Comparison of ENCODE assay signal across 9 mouse cellular contexts in the genomic region with DNA sequence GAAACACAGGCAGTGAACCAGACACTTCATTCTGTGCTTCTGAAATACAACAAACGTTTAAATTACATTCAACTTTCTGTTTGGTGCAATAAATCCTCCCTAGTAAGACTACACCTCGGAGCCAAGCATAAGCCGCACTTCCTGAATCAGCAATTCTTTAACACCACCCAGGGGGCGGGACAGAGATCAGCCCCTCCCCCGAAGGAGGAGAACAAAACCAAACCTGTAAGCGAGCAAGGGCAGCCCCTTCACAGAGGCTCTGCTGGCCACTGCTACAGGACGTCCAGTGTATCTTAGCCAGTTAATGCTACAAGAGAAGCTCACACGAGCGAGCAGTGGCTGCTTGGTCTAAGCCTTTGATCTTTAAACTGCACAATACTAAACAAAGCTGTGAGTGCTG. TPM values are rescaled to one million over a fixed set of nuclear protein-coding genes. Genes with fewer than 3 reads are reported as not detected.
A peak's percentile ranks its signal among the peaks of the same experiment; 100 is the strongest.
DNase-seq lines count a peak whose midpoint lies in the region; ATAC-seq lines count a peak whose summit lies in the region.
"Had no signal": no experiment of that assay in that cellular context is flagged by ENCODE, and none has a peak within 500 bp of the region (broad histone marks: within the 10 kb centered on the region; RNA-seq: fewer than 3 reads in every experiment).

No protein-coding gene starts in this region.

- H3K4me2 ChIP-seq in embryonic facial prominence, embryonic 13.5 days, result peak overlapping the region; percentile 35

- H3K9ac ChIP-seq in embryonic facial prominence, embryonic 13.5 days, result peak overlapping the region; percentile 40; the same call in 1 of the 2 replicates

- intact Hi-C loops in heart, postnatal 36 days (cut with DNase I), result no loop called here

- no peaks in the 10 kb centered on the region for H3K27me3 ChIP-seq in embryonic facial prominence, embryonic 13.5 days

- peak; percentile 73 for DNase-seq in adrenal gland, adult 8-10 months
- DNase-seq in heart, postnatal 36 days, result peak; percentile 28 to 50
- peak; percentile 84 to 90 for DNase-seq in kidney, postnatal 4 days
- DNase-seq in spleen, postnatal 36 days (ENCODE audit: low spot score in 2 of 2), result peak; percentile 41 to 57
- DNase-seq in right cerebral cortex, postnatal 36 days (ENCODE audit: low spot score in 2 of 2), result no peak
- DNase-seq in right cerebral cortex, adult 2 months (ENCODE audit: low spot score in 2 of 2), result no peak

- 5% methylated on average over 9 of the region's 9 CpGs for WGBS in embryonic facial prominence, embryonic 13.5 days

- H3K4me1 ChIP-seq in embryonic facial prominence, embryonic 13.5 days, result peaks cover 39% of the 10 kb centered on the region

- H3K4me3 ChIP-seq in embryonic facial prominence, embryonic 13.5 days, result 0 out of 2 replicates have a peak overlapping the region, but pooled peaks have one; percentile 4
- H3K4me3 ChIP-seq: myocyte had no signal

- H3K36me3 ChIP-seq in embryonic facial prominence, embryonic 13.5 days, result 0 out of 2 replicates have a peak, but pooled peaks cover 3% of the 10 kb centered on the region

- ATAC-seq in embryonic facial prominence, embryonic 13.5 days (ENCODE audit: insufficient number of reproducible peaks, insufficient read depth, low FRiP score, low TSS enrichment, low read depth), result no peak
- peak; percentile 98 for ATAC-seq in megakaryocyte-erythroid progenitor cell, adult 5-6 weeks (replicated peaks; ENCODE audit: low FRiP score, low TSS enrichment, poor library complexity, severe bottlenecking)

- H3K27ac ChIP-seq in embryonic facial prominence, embryonic 13.5 days, result peak overlapping the region; percentile 24; the same call in 1 of the 2 replicates

- H3K9me3 ChIP-seq in embryonic facial prominence, embryonic 13.5 days, result no peaks in the 10 kb centered on the region

RNA-seq across cellular contexts. Expression of a gene that starts 43.5 kb away (rescaled TPM):
- total RNA-seq in adrenal gland, adult 8-10 months (2022), result 10 to 100 TPM; 16.9 to 32.3 (median 22.9) TPM
- 46.5 and 58.2 TPM in 2 replicates for polyA plus RNA-seq in embryonic facial prominence, embryonic 13.5 days (2015; fragmentation: Nextera tagmentation; extraction: Ambion mirVana)
- 10 to 100 TPM; 17.2 to 18.7 TPM for total RNA-seq in heart, postnatal 36 days (2021)
- 1.4 and 4.0 TPM in 2 replicates for total RNA-seq in megakaryocyte-erythroid progenitor cell, adult 5-6 weeks (2014; fragmentation: Nextera tagmentation)
- total RNA-seq in megakaryocyte-erythroid progenitor cell, adult 5-6 weeks (2017), result 4.3 and 4.7 TPM in 2 replicates

Comparison
In these comparisons a context has a peak if more than half of its experiments do, and no peak if none do; other contexts are left out.
1. DNase-seq: peak in adrenal gland, adult 8-10 months (single experiment), heart, postnatal 36 days (2 of 2), kidney, postnatal 4 days (2 of 2) and spleen, postnatal 36 days (2 of 2); none in right cerebral cortex, postnatal 36 days (0 of 2) and right cerebral cortex, adult 2 months (0 of 2).